Mouse (Mus musculus): ENCODE measurements at regions not wholly inside any gene's neighbourhood (a gene's known extent, or its start where the extent isn't known, plus 50 kb on each side); places are given as distances from the start of the nearest gene placed in this dataset.

GRCm38 (mm10) chr10:98727130-98727529, 187.1 kb upstream of the Atp2b1 start:
- Histone ChIP-seq H3K4me1 (ENCODE audit: insufficient read depth, low read length) (no peaks in the 10 kb centered on the region), H3K4me2 (replicated peaks; ENCODE audit: low read depth, low read length) (no peak overlapping the region), H3K27me3 (ENCODE audit: insufficient read depth, low read length) (no peaks in the 10 kb centered on the region), H3K9ac (replicated peaks; ENCODE audit: low read length) (no peak overlapping the region), H3K36me3 (ENCODE audit: insufficient read depth, low read length) (no peaks in the 10 kb centered on the region), H3K27ac (ENCODE audit: low read length) (no peak overlapping the region), H3K9me3 (ENCODE audit: low read length) (no peaks in the 10 kb centered on the region), H3K4me3 (ENCODE audit: low read length) (no peak overlapping the region)
- no peak for ATAC-seq (ENCODE audit: low FRiP score, low TSS enrichment)
- WGBS: 86% methylated on average over 4 of the region's 4 CpGs

GRCm38 (mm10) chr10:98728396-98729030, 185.7 kb upstream of the Atp2b1 start:
- Histone ChIP-seq H3K9me3 (ENCODE audit: low read length) (no peaks in the 10 kb centered on the region), H3K4me3 (ENCODE audit: low read length) (no peak overlapping the region), H3K4me2 (replicated peaks; ENCODE audit: low read depth, low read length) (no peak overlapping the region), H3K9ac (replicated peaks; ENCODE audit: low read length) (no peak overlapping the region), H3K27ac (ENCODE audit: low read length) (no peak overlapping the region), H3K27me3 (ENCODE audit: insufficient read depth, low read length) (no peaks in the 10 kb centered on the region), H3K4me1 (ENCODE audit: insufficient read depth, low read length) (no peaks in the 10 kb centered on the region), H3K36me3 (ENCODE audit: insufficient read depth, low read length) (no peaks in the 10 kb centered on the region)
- WGBS: 79% methylated on average over 5 of the region's 5 CpGs
- ATAC-seq (ENCODE audit: low FRiP score, low TSS enrichment): no peak

DNA sequence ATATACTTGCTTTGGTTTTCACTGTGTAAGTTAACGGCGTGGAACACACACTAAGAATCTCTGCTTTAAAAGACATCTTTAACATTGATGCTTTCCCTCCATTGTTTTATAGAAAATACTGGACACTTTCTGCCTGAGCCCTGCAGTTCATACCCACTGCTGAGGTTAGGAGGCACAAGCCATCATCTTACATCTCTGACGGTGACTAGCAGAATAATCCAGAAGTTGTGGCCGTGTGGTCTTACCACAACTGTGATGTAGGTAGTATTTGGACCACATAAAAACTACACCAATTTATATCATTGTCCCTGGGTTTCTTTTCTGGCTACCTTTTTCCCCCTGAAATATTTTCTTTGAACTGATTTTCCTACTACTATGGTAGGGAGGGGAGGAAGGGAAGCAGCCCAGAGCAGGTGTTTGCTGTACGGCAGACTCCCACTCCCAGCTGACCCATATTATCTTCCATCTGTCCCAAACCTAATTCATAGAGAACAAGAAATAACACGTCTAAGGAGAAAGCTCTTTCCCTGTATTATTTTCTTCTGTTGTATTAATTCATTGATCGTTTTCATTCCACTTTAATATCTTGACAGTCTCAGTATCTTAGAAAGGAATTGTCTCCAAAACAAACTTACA, 180.1 kb upstream of the Atp2b1 start:
- WGBS: 72% methylated on average over 7 of the region's 7 CpGs
- Histone ChIP-seq H3K4me2 (replicated peaks; ENCODE audit: low read depth, low read length) (no peak overlapping the region), H3K27ac (ENCODE audit: low read length) (no peak overlapping the region), H3K27me3 (ENCODE audit: insufficient read depth, low read length) (no peaks in the 10 kb centered on the region), H3K36me3 (ENCODE audit: insufficient read depth, low read length) (no peaks in the 10 kb centered on the region), H3K4me1 (ENCODE audit: insufficient read depth, low read length) (no peaks in the 10 kb centered on the region), H3K9me3 (ENCODE audit: low read length) (no peaks in the 10 kb centered on the region), H3K9ac (replicated peaks; ENCODE audit: low read length) (no peak overlapping the region), H3K4me3 (ENCODE audit: low read length) (no peak overlapping the region)
- ATAC-seq (ENCODE audit: low FRiP score, low TSS enrichment): no peak

GRCm38 (mm10) chr10:98740507-98741147, 173.6 kb upstream of the Atp2b1 start:
- no peak overlapping the region for H3K4me2 ChIP-seq (replicated peaks; ENCODE audit: low read depth, low read length)
- H3K4me1 ChIP-seq (ENCODE audit: insufficient read depth, low read length): peaks cover 11% of the 10 kb centered on the region
- no peaks in the 10 kb centered on the region for H3K27me3 ChIP-seq (ENCODE audit: insufficient read depth, low read length)
- no peak overlapping the region for H3K9ac ChIP-seq (replicated peaks; ENCODE audit: low read length)
- ATAC-seq (ENCODE audit: low FRiP score, low TSS enrichment): no peak
- no peak overlapping the region for H3K27ac ChIP-seq (ENCODE audit: low read length)
- no peak overlapping the region for H3K4me3 ChIP-seq (ENCODE audit: low read length)
- H3K36me3 ChIP-seq (ENCODE audit: insufficient read depth, low read length): no peaks in the 10 kb centered on the region
- whole genome bisulfite sequencing: 76% methylated on average over 7 of the region's 7 CpGs
- no peaks in the 10 kb centered on the region for H3K9me3 ChIP-seq (ENCODE audit: low read length)

DNA sequence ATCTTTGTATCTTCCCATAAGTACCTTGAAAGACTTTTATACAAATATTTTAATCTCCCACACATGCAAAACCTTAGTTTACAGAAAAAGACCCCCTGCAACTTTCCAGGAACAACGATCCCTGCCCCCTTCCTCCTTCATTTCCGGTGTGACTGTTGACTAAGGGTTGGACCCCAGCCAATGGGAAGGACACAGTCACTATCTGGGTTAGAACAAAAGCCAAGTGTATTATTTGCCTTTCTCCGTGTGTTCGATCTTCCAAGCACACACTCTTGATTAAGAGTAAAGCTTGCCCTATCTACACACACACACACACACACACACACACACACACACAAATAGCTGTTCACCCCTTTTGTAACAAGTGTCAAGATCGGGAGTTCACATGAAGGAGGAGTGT, 172.8 kb upstream of the Atp2b1 start:
- Histone ChIP-seq H3K4me3 (ENCODE audit: low read length) (no peak overlapping the region), H3K4me2 (replicated peaks; ENCODE audit: low read depth, low read length) (no peak overlapping the region), H3K36me3 (ENCODE audit: insufficient read depth, low read length) (no peaks in the 10 kb centered on the region), H3K27me3 (ENCODE audit: insufficient read depth, low read length) (no peaks in the 10 kb centered on the region), H3K4me1 (ENCODE audit: insufficient read depth, low read length) (peaks cover 11% of the 10 kb centered on the region), H3K9me3 (ENCODE audit: low read length) (no peaks in the 10 kb centered on the region), H3K27ac (ENCODE audit: low read length) (no peak overlapping the region), H3K9ac (replicated peaks; ENCODE audit: low read length) (no peak overlapping the region)
- WGBS: 46% methylated on average over 5 of the region's 5 CpGs
- ATAC-seq (ENCODE audit: low FRiP score, low TSS enrichment): no peak

DNA sequence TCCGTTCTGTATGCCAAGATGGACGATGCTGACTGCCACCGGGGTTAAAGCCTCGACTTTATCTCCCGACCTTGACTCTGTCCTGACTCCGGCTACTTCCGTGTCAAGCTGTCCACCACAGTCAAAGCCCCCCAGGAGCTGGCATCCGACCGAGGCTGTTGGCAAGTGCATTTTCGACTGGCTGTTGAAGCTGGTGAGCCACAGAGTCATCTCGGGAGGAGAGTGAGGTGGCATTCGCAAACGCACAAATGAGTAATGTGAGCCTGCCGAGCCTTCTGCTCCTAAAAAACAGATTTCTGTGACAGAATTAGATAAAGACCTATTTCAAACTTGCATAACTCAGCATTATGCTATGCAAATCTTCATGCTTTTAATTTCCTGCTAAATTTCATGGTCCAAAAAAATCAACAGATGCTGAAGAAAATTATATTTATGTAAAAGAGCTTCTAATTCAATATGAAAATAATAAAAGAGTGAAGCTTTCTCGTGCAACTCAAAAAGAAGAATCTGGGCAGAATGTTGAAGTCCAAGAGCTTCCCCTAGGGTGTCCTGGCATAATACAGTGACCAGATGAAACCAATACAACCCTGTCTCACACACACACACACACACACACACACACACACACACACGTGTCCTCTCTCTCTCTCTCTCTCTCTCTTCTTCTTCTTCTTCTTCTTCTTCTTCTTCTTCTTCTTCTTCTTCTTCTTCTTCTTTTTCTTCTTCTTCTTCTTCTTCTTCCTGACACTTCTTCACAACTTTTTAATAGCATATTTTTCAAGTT, 171.2 kb upstream of the Atp2b1 start:
- Histone ChIP-seq H3K27me3 (ENCODE audit: insufficient read depth, low read length) (no peaks in the 10 kb centered on the region), H3K9me3 (ENCODE audit: low read length) (no peaks in the 10 kb centered on the region), H3K4me3 (ENCODE audit: low read length) (no peak overlapping the region), H3K4me2 (replicated peaks; ENCODE audit: low read depth, low read length) (no peak overlapping the region), H3K36me3 (ENCODE audit: insufficient read depth, low read length) (no peaks in the 10 kb centered on the region), H3K27ac (ENCODE audit: low read length) (no peak overlapping the region), H3K4me1 (ENCODE audit: insufficient read depth, low read length) (peaks cover 11% of the 10 kb centered on the region), H3K9ac (replicated peaks; ENCODE audit: low read length) (no peak overlapping the region)
- ATAC-seq (ENCODE audit: low FRiP score, low TSS enrichment): no peak
- 63% methylated on average over 16 of the region's 16 CpGs for WGBS

DNA sequence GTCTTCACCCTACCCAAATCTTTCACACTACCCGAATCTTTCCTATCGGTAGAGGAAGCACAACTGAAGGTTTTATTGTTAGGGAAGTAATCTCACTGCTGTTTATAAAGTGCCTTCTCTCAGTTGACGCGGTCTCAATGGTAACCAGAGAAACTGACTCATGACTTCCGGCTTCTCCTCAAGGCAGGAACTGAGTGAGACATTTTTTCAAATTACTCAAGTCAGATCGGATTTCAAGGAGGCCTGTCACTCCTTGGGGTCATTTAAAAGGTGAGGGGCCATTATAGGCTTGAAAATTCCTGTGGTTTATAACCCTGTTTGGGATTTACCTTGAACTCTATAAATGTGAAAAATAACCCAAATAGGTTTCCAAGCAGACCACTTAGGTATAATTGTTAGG, 170.0 kb upstream of the Atp2b1 start:
- Histone ChIP-seq H3K27ac (ENCODE audit: low read length) (peak overlapping the region; percentile 39; the same call in 1 of the 2 replicates), H3K4me2 (replicated peaks; ENCODE audit: low read depth, low read length) (no peak overlapping the region; the same call in 1 of the 2 replicates), H3K4me1 (ENCODE audit: insufficient read depth, low read length) (peaks cover 17% of the 10 kb centered on the region), H3K27me3 (ENCODE audit: insufficient read depth, low read length) (no peaks in the 10 kb centered on the region), H3K36me3 (ENCODE audit: insufficient read depth, low read length) (no peaks in the 10 kb centered on the region), H3K4me3 (ENCODE audit: low read length) (no peak overlapping the region), H3K9me3 (ENCODE audit: low read length) (no peaks in the 10 kb centered on the region), H3K9ac (replicated peaks; ENCODE audit: low read length) (no peak overlapping the region)
- 4% methylated on average over 6 of the region's 6 CpGs for WGBS
- peak; percentile 84 for ATAC-seq (ENCODE audit: low FRiP score, low TSS enrichment)

- H3K4me3 ChIP-seq (ENCODE audit: low read length): no peak overlapping the region
- peak; percentile 57; the same call in 1 of the 2 replicates for ATAC-seq (ENCODE audit: low FRiP score, low TSS enrichment)
- H3K36me3 ChIP-seq (ENCODE audit: insufficient read depth, low read length): no peaks in the 10 kb centered on the region
- H3K4me1 ChIP-seq (ENCODE audit: insufficient read depth, low read length): peaks cover 21% of the 10 kb centered on the region
- WGBS: 23% methylated on average over 6 of the region's 6 CpGs
- no peaks in the 10 kb centered on the region for H3K9me3 ChIP-seq (ENCODE audit: low read length)
- H3K9ac ChIP-seq (replicated peaks; ENCODE audit: low read length): no peak overlapping the region
- peak overlapping the region; percentile 39; the same call in 1 of the 2 replicates for H3K27ac ChIP-seq (ENCODE audit: low read length)
- no peak overlapping the region for H3K4me2 ChIP-seq (replicated peaks; ENCODE audit: low read depth, low read length)
- no peaks in the 10 kb centered on the region for H3K27me3 ChIP-seq (ENCODE audit: insufficient read depth, low read length)
Observed at GRCm38 (mm10) chr10:98744662-98745061, 169.5 kb upstream of the Atp2b1 start.

GRCm38 (mm10) chr10:98745409-98745808, 168.8 kb upstream of the Atp2b1 start:
- Histone ChIP-seq H3K4me2 (replicated peaks; ENCODE audit: low read depth, low read length) (no peak overlapping the region), H3K4me1 (ENCODE audit: insufficient read depth, low read length) (peaks cover 21% of the 10 kb centered on the region), H3K9ac (replicated peaks; ENCODE audit: low read length) (no peak overlapping the region), H3K27ac (ENCODE audit: low read length) (no peak overlapping the region), H3K9me3 (ENCODE audit: low read length) (no peaks in the 10 kb centered on the region), H3K36me3 (ENCODE audit: insufficient read depth, low read length) (no peaks in the 10 kb centered on the region), H3K27me3 (ENCODE audit: insufficient read depth, low read length) (no peaks in the 10 kb centered on the region), H3K4me3 (ENCODE audit: low read length) (no peak overlapping the region)
- WGBS: 83% methylated on average over 2 of the region's 2 CpGs
- ATAC-seq (ENCODE audit: low FRiP score, low TSS enrichment): no peak
